Mouse (Mus musculus) retina, adult 2 months (tissue): ENCODE results near the gene Zfp941.
"Not testable (repeated sequence)": the region's sequence is repeated elsewhere in the genome, so short reads cannot be mapped to it uniquely, and the experiment has no call there.

Experiments
- DNase-seq: peaks from one replicate; pipeline ENCODE4 v3.0.0-alpha.2; 2012; ENCODE audit warnings: low read depth, low spot score

Zfp941 gene

GRCm38 (mm10) chr7:140780548-140780947 lies 41.4 kb downstream of the Zfp941 start:
- DNase-seq, result no peak

- DNase-seq, result no peak
These were observed 55.9 kb downstream of the Zfp941 start for GRCm38 (mm10) chr7:140765888-140766739.

GRCm38 (mm10) chr7:140765391-140765790 lies 56.6 kb downstream of the Zfp941 start:
- DNase-seq, result not testable (repeated sequence)

- DNase-seq, result no peak
These were observed 58.4 kb downstream of the Zfp941 start, which contains the start of gene Cyp2e1 for GRCm38 (mm10) chr7:140763447-140764020. Gene Cyp2e1 (plus strand): TSS chr7:140763739.

GRCm38 (mm10) chr7:140760647-140761046 lies 61.3 kb downstream of the Zfp941 start:
- DNase-seq, result no peak
